In the genomic region with DNA sequence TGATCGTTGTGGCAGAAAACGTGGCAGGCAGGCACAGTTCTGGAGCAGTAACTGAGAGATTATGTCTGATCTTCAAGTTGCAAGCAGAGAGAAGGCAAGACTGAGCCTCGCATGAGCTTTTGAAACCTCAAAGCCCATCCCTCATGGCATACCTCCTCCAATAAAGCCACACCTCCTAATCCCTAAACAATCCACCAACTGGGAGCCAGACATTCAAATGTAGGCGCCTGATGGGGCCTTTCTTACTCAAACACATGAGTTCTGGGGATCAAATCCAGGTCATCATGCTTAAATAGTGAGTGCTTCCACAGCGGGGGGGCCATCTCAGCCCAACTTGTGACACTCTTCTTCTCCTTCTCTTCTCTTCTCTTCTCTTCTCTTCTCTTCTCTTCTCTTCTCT, we compare ENCODE assay signal across 20 mouse cellular contexts. TPM values are rescaled to one million over a fixed set of nuclear protein-coding genes. Genes with fewer than 3 reads are reported as not detected.
"Had no signal": no experiment of that assay in that cellular context is flagged by ENCODE, and none has a peak within 500 bp of the region (broad histone marks: within the 10 kb centered on the region; RNA-seq: fewer than 3 reads in every experiment).

No protein-coding gene starts in this region.

- H3K36me3 ChIP-seq: liver, embryonic 15.5 days; lung, embryonic 15.5 days; midbrain, embryonic 13.5 days; midbrain, embryonic 15.5 days; neural tube, embryonic 12.5 days; stomach, embryonic 15.5 days had no signal

- H3K27me3 ChIP-seq: liver, embryonic 15.5 days; neural tube, embryonic 12.5 days; stomach, embryonic 15.5 days had no signal

- DNase-seq: liver, postnatal 0 days; lung, adult 2 months; lung, postnatal 14 days; lung, postnatal 36 days; right cerebral cortex, postnatal 14 days; thymus, adult 2 months; thymus, postnatal 25 days; thymus, postnatal 4 days had no signal

- H3K9me3 ChIP-seq: liver, embryonic 15.5 days; lung, embryonic 15.5 days; megakaryocyte, embryonic 14.5 days; midbrain, embryonic 13.5 days; midbrain, embryonic 15.5 days; neural tube, embryonic 12.5 days; stomach, embryonic 15.5 days had no signal

- H3K4me3 ChIP-seq: liver, embryonic 15.5 days; lung, embryonic 15.5 days; megakaryocyte, embryonic 14.5 days; midbrain, embryonic 13.5 days; midbrain, embryonic 15.5 days; neural tube, embryonic 12.5 days; stomach, embryonic 15.5 days had no signal

- H3K4me1 ChIP-seq: liver, embryonic 15.5 days; megakaryocyte, embryonic 14.5 days; midbrain, embryonic 13.5 days; midbrain, embryonic 15.5 days; neural tube, embryonic 12.5 days; stomach, embryonic 15.5 days had no signal

- H3K27ac ChIP-seq: liver, embryonic 15.5 days; lung, embryonic 15.5 days; macrophage; midbrain, embryonic 13.5 days; midbrain, embryonic 15.5 days; neural tube, embryonic 12.5 days; stomach, embryonic 15.5 days; stomach, postnatal 0 days had no signal

RNA-seq across cellular contexts. Expression of a gene that starts 36.4 kb away (rescaled TPM):
- polyA plus RNA-seq: liver, embryonic 15.5 days; liver, postnatal 0 days; lung, adult 2 months; lung, embryonic 15.5 days; lung, postnatal 0 days; macrophage; spleen, adult 2 months; stomach, embryonic 15.5 days; stomach, postnatal 0 days; testis, adult 2 months; thymus, adult 2 months had no signal

RNA-seq across cellular contexts. Expression of a gene that starts 40.3 kb away (rescaled TPM):
- polyA plus RNA-seq: macrophage had no signal
